Mouse (Mus musculus): ENCODE data around the gene Eef1e1.
"Not testable (repeated sequence)": the region's sequence is repeated elsewhere in the genome, so short reads cannot be mapped to it uniquely, and the experiment has no call there.

Eef1e1 gene

GRCm38 (mm10) chr13:38658528-38659280 lies at the start of gene Eef1e1:
TSS of gene Eef1e1 (minus strand) at chr13:38659058.
- peak; percentile 97 for DNase-seq (ENCODE audit: low read depth, low spot score)

- no peak for DNase-seq (ENCODE audit: low read depth, low spot score)
Measured at GRCm38 (mm10) chr13:38690845-38691244, 32.0 kb upstream of the Eef1e1 start.

GRCm38 (mm10) chr13:38690028-38690427 lies 31.2 kb upstream of the Eef1e1 start:
- DNase-seq (ENCODE audit: low read depth, low spot score) = peak; percentile 23

- no peak for DNase-seq (ENCODE audit: low read depth, low spot score)
Measured at GRCm38 (mm10) chr13:38688761-38689160, 29.9 kb upstream of the Eef1e1 start.

GRCm38 (mm10) chr13:38672336-38672735 lies 13.5 kb upstream of the Eef1e1 start:
- no peak for DNase-seq (ENCODE audit: low read depth, low spot score)

GRCm38 (mm10) chr13:38671451-38671850 lies 12.6 kb upstream of the Eef1e1 start:
- not testable (repeated sequence) for DNase-seq (ENCODE audit: low read depth, low spot score)

GRCm38 (mm10) chr13:38670051-38670450 lies 11.2 kb upstream of the Eef1e1 start:
- no peak for DNase-seq (ENCODE audit: low read depth, low spot score)

- peak; percentile 70 for DNase-seq (ENCODE audit: low read depth, low spot score)
Measured at GRCm38 (mm10) chr13:38668514-38668913, 9.7 kb upstream of the Eef1e1 start.

- DNase-seq (ENCODE audit: low read depth, low spot score) = no peak
Measured at GRCm38 (mm10) chr13:38664753-38665152, 5.9 kb upstream of the Eef1e1 start.

- DNase-seq (ENCODE audit: low read depth, low spot score) = peak; percentile 75
Measured at GRCm38 (mm10) chr13:38659524-38660136, 772 bp upstream of the Eef1e1 start.

GRCm38 (mm10) chr13:38657865-38658264 lies 993 bp downstream of the Eef1e1 start:
- DNase-seq (ENCODE audit: low read depth, low spot score) = no peak

- DNase-seq (ENCODE audit: low read depth, low spot score) = no peak
Measured at GRCm38 (mm10) chr13:38650292-38650691, 8.6 kb downstream of the Eef1e1 start.

- no peak for DNase-seq (ENCODE audit: low read depth, low spot score)
Measured at GRCm38 (mm10) chr13:38649069-38649468, 9.8 kb downstream of the Eef1e1 start.

- no peak for DNase-seq (ENCODE audit: low read depth, low spot score)
Measured at GRCm38 (mm10) chr13:38641414-38641813, 17.4 kb downstream of the Eef1e1 start.

GRCm38 (mm10) chr13:38640961-38641360 lies 17.9 kb downstream of the Eef1e1 start:
- DNase-seq (ENCODE audit: low read depth, low spot score) = no peak

GRCm38 (mm10) chr13:38638694-38639093 lies 20.2 kb downstream of the Eef1e1 start:
- no peak for DNase-seq (ENCODE audit: low read depth, low spot score)

GRCm38 (mm10) chr13:38634800-38635269 lies 24.0 kb downstream of the Eef1e1 start, which contains the start of gene Bloc1s5:
TSS of gene Bloc1s5 (minus strand) at chr13:38635109.
- DNase-seq (ENCODE audit: low read depth, low spot score) = peak; percentile 96

GRCm38 (mm10) chr13:38634256-38634799 lies 24.5 kb downstream of the Eef1e1 start:
- DNase-seq (ENCODE audit: low read depth, low spot score) = peak; percentile 53

GRCm38 (mm10) chr13:38633287-38634000 lies 25.4 kb downstream of the Eef1e1 start:
- DNase-seq (ENCODE audit: low read depth, low spot score) = no peak

- no peak for DNase-seq (ENCODE audit: low read depth, low spot score)
Measured at GRCm38 (mm10) chr13:38632556-38632955, 26.3 kb downstream of the Eef1e1 start.

- DNase-seq (ENCODE audit: low read depth, low spot score) = no peak
Measured at GRCm38 (mm10) chr13:38626229-38626525, 32.7 kb downstream of the Eef1e1 start.

All from R1 (cell line).